8 mouse cellular contexts compared by ENCODE assay signal in genomic region chr17:56476402-56476752, GRCm38 (mm10). TPM values are rescaled to one million over a fixed set of nuclear protein-coding genes. Genes with fewer than 3 reads are reported as not detected.
DNase-seq lines count a peak whose midpoint lies in the region; ATAC-seq and TF ChIP-seq lines count a peak whose summit lies in the region.

Gene Ptprs, minus strand, starts transcription at chr17:56476483.

- 2% methylated on average over 27 of the region's 27 CpGs for WGBS in bone marrow, adult 2 months
- WGBS in embryonic facial prominence, embryonic 15.5 days = under 1% methylated on average over 27 of the region's 27 CpGs
- under 1% methylated on average over 27 of the region's 27 CpGs for WGBS in heart, embryonic 11.5 days (ENCODE audit: insufficient replicate concordance)
- WGBS in kidney, embryonic 15.5 days = under 1% methylated on average over 27 of the region's 27 CpGs
- 0% methylated on average over 27 of the region's 27 CpGs for WGBS in limb, embryonic 15.5 days
- WGBS in midbrain, postnatal 0 days = under 1% methylated on average over 26 of the region's 27 CpGs

- no peak within 1 kb of the TSS for H3K27ac ChIP-seq in bone marrow, adult 2 months (ENCODE audit: control insufficient read depth, insufficient read depth, low read depth, low read length, poor library complexity)
- H3K27ac ChIP-seq in embryonic facial prominence, embryonic 15.5 days (replicated peaks) = peak within 1 kb of the TSS; percentile 74
- peak within 1 kb of the TSS; percentile 50 for H3K27ac ChIP-seq in heart, embryonic 11.5 days (ENCODE audit: low read depth, low read length)
- H3K27ac ChIP-seq in kidney, embryonic 15.5 days = peak within 1 kb of the TSS; percentile 82
- peak within 1 kb of the TSS; percentile 79 for H3K27ac ChIP-seq in limb, embryonic 15.5 days
- peak within 1 kb of the TSS; percentile 92 for H3K27ac ChIP-seq in midbrain, postnatal 0 days (ENCODE audit: low read depth, low read length)

- no peaks in the 10 kb centered on the region for H3K9me3 ChIP-seq in embryonic facial prominence, embryonic 15.5 days (replicated peaks)
- H3K9me3 ChIP-seq in heart, embryonic 11.5 days (replicated peaks; ENCODE audit: control insufficient read depth, low read length) = no peaks in the 10 kb centered on the region
- H3K9me3 ChIP-seq in kidney, embryonic 15.5 days (replicated peaks) = peaks cover 3% of the 10 kb centered on the region; the same call in 1 of the 2 replicates
- H3K9me3 ChIP-seq in limb, embryonic 15.5 days = no peaks in the 10 kb centered on the region
- H3K9me3 ChIP-seq in midbrain, postnatal 0 days (ENCODE audit: low read length) = no peaks in the 10 kb centered on the region

- H3K27me3 ChIP-seq in embryonic facial prominence, embryonic 15.5 days = peaks cover 33% of the 10 kb centered on the region
- H3K27me3 ChIP-seq in heart, embryonic 11.5 days (ENCODE audit: control insufficient read depth, insufficient read depth, low read length) = peaks cover 42% of the 10 kb centered on the region
- peaks cover 38% of the 10 kb centered on the region for H3K27me3 ChIP-seq in kidney, embryonic 15.5 days
- peaks cover 43% of the 10 kb centered on the region for H3K27me3 ChIP-seq in limb, embryonic 15.5 days
- no peaks in the 10 kb centered on the region for H3K27me3 ChIP-seq in midbrain, postnatal 0 days (ENCODE audit: insufficient read depth, low read length)

- no peaks in the 10 kb centered on the region for H3K36me3 ChIP-seq in embryonic facial prominence, embryonic 15.5 days
- no peaks in the 10 kb centered on the region for H3K36me3 ChIP-seq in heart, embryonic 11.5 days (ENCODE audit: control insufficient read depth, insufficient read depth, low read length)
- no peaks in the 10 kb centered on the region for H3K36me3 ChIP-seq in kidney, embryonic 15.5 days
- H3K36me3 ChIP-seq in limb, embryonic 15.5 days = no peaks in the 10 kb centered on the region
- H3K36me3 ChIP-seq in midbrain, postnatal 0 days (ENCODE audit: insufficient read depth, low read length) = no peaks in the 10 kb centered on the region

- H3K4me1 ChIP-seq in bone marrow, adult 2 months (ENCODE audit: control insufficient read depth, insufficient read depth, low read length) = no peaks in the 10 kb centered on the region; the same call in 1 of the 2 replicates
- H3K4me1 ChIP-seq in embryonic facial prominence, embryonic 15.5 days = peaks cover 65% of the 10 kb centered on the region
- peaks cover 32% of the 10 kb centered on the region for H3K4me1 ChIP-seq in heart, embryonic 11.5 days (ENCODE audit: control insufficient read depth, insufficient read depth, low read length)
- H3K4me1 ChIP-seq in kidney, embryonic 15.5 days = peaks cover 73% of the 10 kb centered on the region
- H3K4me1 ChIP-seq in limb, embryonic 15.5 days = peaks cover 62% of the 10 kb centered on the region
- H3K4me1 ChIP-seq in midbrain, postnatal 0 days (ENCODE audit: insufficient read depth, low read length) = peaks cover 11% of the 10 kb centered on the region

- no peak for TF ChIP-seq POLR2A in bone marrow, adult 2 months (IDR thresholded peaks at IDR 0.05; ENCODE audit: borderline replicate concordance, control insufficient read depth, low read depth, low read length)

- peak within 1 kb of the TSS; percentile 76 for H3K9ac ChIP-seq in embryonic facial prominence, embryonic 15.5 days
- H3K9ac ChIP-seq in heart, embryonic 11.5 days (ENCODE audit: low read depth, low read length) = peak within 1 kb of the TSS; percentile 88
- peak within 1 kb of the TSS; percentile 88 for H3K9ac ChIP-seq in kidney, embryonic 15.5 days
- H3K9ac ChIP-seq in limb, embryonic 15.5 days = peak within 1 kb of the TSS; percentile 74
- peak within 1 kb of the TSS; percentile 99 for H3K9ac ChIP-seq in midbrain, postnatal 0 days (replicated peaks; ENCODE audit: low read length, poor library complexity, severe bottlenecking)

- peak within 1 kb of the TSS; percentile 99 for H3K4me2 ChIP-seq in embryonic facial prominence, embryonic 15.5 days (replicated peaks)
- peak within 1 kb of the TSS; percentile 98 for H3K4me2 ChIP-seq in heart, embryonic 11.5 days
- peak within 1 kb of the TSS; percentile 98 for H3K4me2 ChIP-seq in kidney, embryonic 15.5 days
- peak within 1 kb of the TSS; percentile 93 for H3K4me2 ChIP-seq in limb, embryonic 15.5 days
- H3K4me2 ChIP-seq in midbrain, postnatal 0 days (ENCODE audit: low read depth, low read length, poor library complexity, severe bottlenecking) = peak within 1 kb of the TSS; percentile 97

- peak; percentile 91 for DNase-seq in A20 (ENCODE audit: low read depth, low spot score)
- peak; percentile 99 for DNase-seq in midbrain, postnatal 0 days (ENCODE audit: low spot score)
- peak; percentile 65 to 81 for DNase-seq in spleen, postnatal 14 days (ENCODE audit: low spot score in 2 of 2)

- peak; percentile 89 for ATAC-seq in embryonic facial prominence, embryonic 15.5 days (ENCODE audit: insufficient number of reproducible peaks, low FRiP score, low TSS enrichment, low read depth)
- peak; percentile 79 for ATAC-seq in heart, embryonic 11.5 days (replicated peaks; ENCODE audit: insufficient number of reproducible peaks, low FRiP score, low TSS enrichment)
- ATAC-seq in kidney, embryonic 15.5 days (replicated peaks; ENCODE audit: low FRiP score) = peak; percentile 85
- ATAC-seq in limb, embryonic 15.5 days (ENCODE audit: insufficient number of reproducible peaks, low FRiP score, low TSS enrichment, low read depth) = peak; percentile 88
- peak; percentile 92 for ATAC-seq in midbrain, postnatal 0 days (ENCODE audit: low FRiP score)

- TF ChIP-seq CTCF in bone marrow, adult 2 months (IDR thresholded peaks at IDR 0.05; ENCODE audit: control insufficient read depth, insufficient read depth, low read length) = no peak
- TF ChIP-seq CTCF in midbrain, postnatal 0 days (IDR thresholded peaks at IDR 0.05) = no peak

- peak within 1 kb of the TSS; percentile 65 for H3K4me3 ChIP-seq in bone marrow, adult 2 months (replicated peaks; ENCODE audit: control insufficient read depth, low read depth, low read length)
- peak within 1 kb of the TSS; percentile 80 for H3K4me3 ChIP-seq in embryonic facial prominence, embryonic 15.5 days (replicated peaks)
- peak within 1 kb of the TSS; percentile 75 for H3K4me3 ChIP-seq in heart, embryonic 11.5 days (ENCODE audit: low read depth, low read length)
- peak within 1 kb of the TSS; percentile 85 for H3K4me3 ChIP-seq in kidney, embryonic 15.5 days (replicated peaks)
- H3K4me3 ChIP-seq in limb, embryonic 15.5 days = peak within 1 kb of the TSS; percentile 66
- peak within 1 kb of the TSS; percentile 70 for H3K4me3 ChIP-seq in midbrain, postnatal 0 days (ENCODE audit: low read depth, low read length)

RNA-seq across cellular contexts. Expression of gene Ptprs, which starts in this region (rescaled TPM):
- 23.2 and 54.0 TPM in 2 replicates for polyA plus RNA-seq in bone marrow, adult 2 months (2011; ENCODE audit: insufficient read depth, insufficient read length, low replicate concordance, missing spikeins)
- polyA plus RNA-seq in embryonic facial prominence, embryonic 15.5 days (2015; fragmentation: Nextera tagmentation; extraction: Ambion mirVana) = 116 and 118 TPM in 2 replicates
- polyA plus RNA-seq in heart, embryonic 11.5 days (2014; fragmentation: Nextera tagmentation; extraction: Ambion mirVana) = 53.0 and 58.1 TPM in 2 replicates
- 81.5 and 95.6 TPM in 2 replicates for polyA plus RNA-seq in kidney, embryonic 15.5 days (2015; fragmentation: Nextera tagmentation; extraction: Ambion mirVana)
- polyA plus RNA-seq in limb, embryonic 15.5 days (2015; fragmentation: Nextera tagmentation; extraction: Ambion mirVana) = 85.4 and 96.3 TPM in 2 replicates
- total RNA-seq in midbrain, postnatal 0 days (2014; rRNA removed) = 716 and 795 TPM in 2 replicates
- 208 and 225 TPM in 2 replicates for polyA plus RNA-seq in midbrain, postnatal 0 days (2015; fragmentation: Nextera tagmentation; extraction: Ambion mirVana)
